Mouse (Mus musculus): ENCODE measurements around the gene 2010111I01Rik.

- TF ChIP-seq POLR2A (IDR thresholded peaks at IDR 0.05; ENCODE audit: low read depth, low read length) (no peak), CTCF (conservative IDR thresholded peaks at IDR 0.05; ENCODE audit: insufficient read depth, insufficient read length, low read depth, low read length) (peak; percentile 52)
These were observed 172.1 kb downstream of the 2010111I01Rik start for GRCm38 (mm10) chr13:63136775-63137174.

All from kidney, adult 2 months (tissue).